In the genomic region with DNA sequence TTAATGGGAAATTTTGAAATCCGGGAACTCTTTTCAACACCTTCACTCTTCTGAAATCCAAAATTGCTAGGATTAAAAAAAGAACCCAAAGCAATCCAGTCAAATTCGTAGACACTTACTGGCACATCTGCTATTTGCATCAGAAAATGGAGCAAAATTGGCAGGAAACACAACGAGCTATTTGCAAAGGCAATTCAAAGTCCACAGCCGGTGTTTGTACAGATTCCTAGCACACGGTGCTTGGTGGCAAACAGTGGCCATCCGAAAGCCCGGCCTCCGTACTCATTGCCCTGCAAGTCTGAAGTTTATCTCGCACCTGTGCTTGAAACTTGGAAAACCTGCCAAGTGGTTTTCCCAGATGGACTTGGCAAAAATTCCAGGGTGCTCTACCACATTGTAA, we compare ENCODE assay signal across 14 mouse cellular contexts. TPM values are rescaled to one million over a fixed set of nuclear protein-coding genes. Genes with fewer than 3 reads are reported as not detected.
A peak's percentile ranks its signal among the peaks of the same experiment; 100 is the strongest.
DNase-seq lines count a peak whose midpoint lies in the region; ATAC-seq and TF ChIP-seq lines count a peak whose summit lies in the region.
"Had no signal": no experiment of that assay in that cellular context is flagged by ENCODE, and none has a peak within 500 bp of the region (broad histone marks: within the 10 kb centered on the region; RNA-seq: fewer than 3 reads in every experiment).

No protein-coding gene starts in this region.

- no peak for TF ChIP-seq POLR2A in kidney, adult 2 months (IDR thresholded peaks at IDR 0.05; ENCODE audit: low read depth, low read length)

- no peak overlapping the region for H3K9ac ChIP-seq in forebrain, embryonic 14.5 days (ENCODE audit: low read length)
- H3K9ac ChIP-seq: forebrain, embryonic 15.5 days; lung, embryonic 15.5 days had no signal

- no peaks in the 10 kb centered on the region for H3K9me3 ChIP-seq in forebrain, embryonic 14.5 days (replicated peaks; ENCODE audit: control insufficient read depth, low read length)
- no peaks in the 10 kb centered on the region for H3K9me3 ChIP-seq in forebrain, embryonic 10.5 days
- H3K9me3 ChIP-seq: forebrain, embryonic 15.5 days; hindbrain, embryonic 10.5 days; lung, embryonic 15.5 days had no signal

- no peak overlapping the region for H3K4me3 ChIP-seq in forebrain, embryonic 14.5 days (ENCODE audit: low read depth, low read length)
- H3K4me3 ChIP-seq in forebrain, embryonic 10.5 days = no peak overlapping the region
- no peak overlapping the region for H3K4me3 ChIP-seq in kidney, adult 2 months (ENCODE audit: insufficient read depth, low read depth, low read length)
- H3K4me3 ChIP-seq: forebrain, embryonic 15.5 days; hindbrain, embryonic 10.5 days; lung, embryonic 15.5 days had no signal

- TF ChIP-seq CTCF in kidney, adult 2 months (conservative IDR thresholded peaks at IDR 0.05; ENCODE audit: insufficient read depth, insufficient read length, low read depth, low read length) = no peak

- no peak overlapping the region for H3K4me2 ChIP-seq in forebrain, embryonic 14.5 days (ENCODE audit: low read length)
- H3K4me2 ChIP-seq: forebrain, embryonic 15.5 days; lung, embryonic 15.5 days had no signal

- no peak overlapping the region for H3K27ac ChIP-seq in forebrain, embryonic 14.5 days (ENCODE audit: low read depth, low read length)
- H3K27ac ChIP-seq in forebrain, embryonic 10.5 days = no peak overlapping the region
- no peak overlapping the region for H3K27ac ChIP-seq in kidney, adult 2 months (ENCODE audit: insufficient read depth, low read depth, low read length)
- H3K27ac ChIP-seq: forebrain, embryonic 15.5 days; hindbrain, embryonic 10.5 days; lung, embryonic 15.5 days had no signal

- H3K4me1 ChIP-seq in forebrain, embryonic 14.5 days (ENCODE audit: control insufficient read depth, insufficient read depth, low read length) = peaks cover 14% of the 10 kb centered on the region
- peaks cover 4% of the 10 kb centered on the region; the same call in 1 of the 2 replicates for H3K4me1 ChIP-seq in forebrain, embryonic 10.5 days
- no peaks in the 10 kb centered on the region for H3K4me1 ChIP-seq in kidney, adult 2 months (ENCODE audit: control insufficient read depth, insufficient read depth, low read length)
- H3K4me1 ChIP-seq: hindbrain, embryonic 10.5 days; lung, embryonic 15.5 days had no signal

- 36% methylated on average over 9 of the region's 9 CpGs for WGBS in forebrain, embryonic 14.5 days
- WGBS in forebrain, embryonic 10.5 days = 90% methylated on average over 9 of the region's 9 CpGs
- 64% methylated on average over 9 of the region's 9 CpGs for whole genome bisulfite sequencing in kidney, adult 2 months

- no peak for ATAC-seq in forebrain, embryonic 14.5 days

- no peaks in the 10 kb centered on the region for H3K36me3 ChIP-seq in forebrain, embryonic 14.5 days (ENCODE audit: control insufficient read depth, insufficient read depth, low read length)
- no peaks in the 10 kb centered on the region for H3K36me3 ChIP-seq in forebrain, embryonic 10.5 days (replicated peaks)
- H3K36me3 ChIP-seq in kidney, adult 2 months (ENCODE audit: control insufficient read depth, insufficient read depth, low read length) = no peaks in the 10 kb centered on the region
- H3K36me3 ChIP-seq: forebrain, embryonic 15.5 days; hindbrain, embryonic 10.5 days; lung, embryonic 15.5 days had no signal

- no peaks in the 10 kb centered on the region for H3K27me3 ChIP-seq in forebrain, embryonic 14.5 days (replicated peaks; ENCODE audit: control insufficient read depth, insufficient read depth, low read length)
- H3K27me3 ChIP-seq in forebrain, embryonic 10.5 days (ENCODE audit: poor library complexity, severe bottlenecking) = no peaks in the 10 kb centered on the region
- H3K27me3 ChIP-seq in kidney, adult 2 months (replicated peaks; ENCODE audit: control insufficient read depth, insufficient read depth, low read length) = no peaks in the 10 kb centered on the region
- H3K27me3 ChIP-seq: forebrain, embryonic 15.5 days; lung, embryonic 15.5 days had no signal

- DNase-seq in forebrain, embryonic 14.5 days (ENCODE audit: low spot score) = peak; percentile 72
- DNase-seq in forebrain, embryonic 10.5 days (ENCODE audit: extremely low spot score, low spot score) = no peak
- peak; percentile 51 for DNase-seq in kidney, adult 2 months
- DNase-seq in kidney, postnatal 14 days = no peak
- DNase-seq in right cerebral cortex, postnatal 10 days (ENCODE audit: low spot score in 2 of 2) = peak; percentile 39 to 60
- no peak for DNase-seq in right cerebral cortex, postnatal 4 days
- DNase-seq in yolk sac, embryonic 10.5 days (ENCODE audit: low spot score) = peak; percentile 45
- no peak for DNase-seq in embryo, embryonic 11 days
- DNase-seq: adrenal gland, postnatal 14 days; cerebellum, adult 9-10 months; thymus, postnatal 14 days had no signal

RNA-seq across cellular contexts. Expression of gene Ppm1l, which starts 34.3 kb away (rescaled TPM):
- 16.5 and 20.7 TPM in 2 replicates for polyA plus RNA-seq in forebrain, embryonic 14.5 days (2014; fragmentation: Nextera tagmentation; extraction: Ambion mirVana)
- 9.3 and 9.8 TPM in 2 replicates for polyA plus RNA-seq in forebrain, embryonic 10.5 days (2016; fragmentation: Nextera tagmentation; extraction: Ambion mirVana)
- 4.0 TPM in 2 replicates for polyA plus RNA-seq in kidney, adult 2 months (2012; rRNA removed)

Comparison
In these comparisons a context has a peak if more than half of its experiments do, and no peak if none do; other contexts are left out.
1. DNase-seq: peak in forebrain, embryonic 14.5 days (single experiment), kidney, adult 2 months (single experiment), right cerebral cortex, postnatal 10 days (2 of 2) and yolk sac, embryonic 10.5 days (single experiment); none in forebrain, embryonic 10.5 days (single experiment), kidney, postnatal 14 days (single experiment), right cerebral cortex, postnatal 4 days (single experiment) and embryo, embryonic 11 days (single experiment).